8 mouse cellular contexts compared by ENCODE assay signal in genomic region chr3:115714049-115714435, GRCm38 (mm10). TPM values are rescaled to one million over a fixed set of nuclear protein-coding genes. Genes with fewer than 3 reads are reported as not detected.
DNase-seq lines count a peak whose midpoint lies in the region; ATAC-seq lines count a peak whose summit lies in the region.

No protein-coding gene starts in this region.

- 9% methylated on average over 5 of the region's 5 CpGs for whole genome bisulfite sequencing in kidney, embryonic 15.5 days
- WGBS in liver, embryonic 11.5 days, result 6% methylated on average over 5 of the region's 5 CpGs
- 9% methylated on average over 5 of the region's 5 CpGs for WGBS in stomach, embryonic 14.5 days

- DNase-seq in kidney, postnatal 4 days, result no peak
- peak; percentile 60 for DNase-seq in NIH3T3 (ENCODE audit: low read depth)
- DNase-seq in heart, adult 8-10 months (ENCODE audit: low spot score), result peak; percentile 35
- DNase-seq in liver, embryonic 11.5 days (ENCODE audit: low spot score), result peak; percentile 50
- no peak for DNase-seq in layer of hippocampus, adult 9-11 months
- DNase-seq in left cerebral cortex, postnatal 4 days, result no peak

- no peak for ATAC-seq in kidney, embryonic 15.5 days (replicated peaks; ENCODE audit: low FRiP score)
- no peak for ATAC-seq in liver, embryonic 11.5 days (replicated peaks; ENCODE audit: low FRiP score)
- no peak for ATAC-seq in stomach, embryonic 14.5 days (ENCODE audit: insufficient number of reproducible peaks, insufficient read depth, low FRiP score, low read depth)

- peak overlapping the region; percentile 58 for H3K4me3 ChIP-seq in kidney, embryonic 15.5 days (replicated peaks)
- peak overlapping the region; percentile 60 for H3K4me3 ChIP-seq in liver, embryonic 11.5 days (ENCODE audit: low read depth, low read length)
- peak overlapping the region; percentile 58 for H3K4me3 ChIP-seq in stomach, embryonic 14.5 days (ENCODE audit: low read depth, low read length)

- peak overlapping the region; percentile 59; the same call in 1 of the 2 replicates for H3K9ac ChIP-seq in kidney, embryonic 15.5 days
- H3K9ac ChIP-seq in liver, embryonic 11.5 days (ENCODE audit: low read depth, low read length), result peak overlapping the region; percentile 7; the same call in 1 of the 2 replicates
- H3K9ac ChIP-seq in stomach, embryonic 14.5 days (replicated peaks; ENCODE audit: low read depth, low read length), result peak overlapping the region; percentile 47; the same call in 1 of the 2 replicates

- no peaks in the 10 kb centered on the region for H3K36me3 ChIP-seq in kidney, embryonic 15.5 days
- peaks cover 4% of the 10 kb centered on the region; the same call in 1 of the 2 replicates for H3K36me3 ChIP-seq in liver, embryonic 11.5 days (ENCODE audit: control insufficient read depth, insufficient read depth, low read length)
- no peaks in the 10 kb centered on the region for H3K36me3 ChIP-seq in stomach, embryonic 14.5 days (ENCODE audit: control insufficient read depth, insufficient read depth, low read length)

- H3K4me2 ChIP-seq in kidney, embryonic 15.5 days, result peak overlapping the region; percentile 72
- peak overlapping the region; percentile 92 for H3K4me2 ChIP-seq in liver, embryonic 11.5 days
- peak overlapping the region; percentile 81 for H3K4me2 ChIP-seq in stomach, embryonic 14.5 days (replicated peaks; ENCODE audit: low read depth, low read length)

- intact Hi-C loops in left cerebral cortex, postnatal 4 days (cut with DNase I), result loop anchor here (10.0 kb wide), 1 partner anchor 221 kb away; no protein-coding TSS in a partner anchor

- peak overlapping the region; percentile 73; the same call in 1 of the 2 replicates for H3K27ac ChIP-seq in kidney, embryonic 15.5 days
- H3K27ac ChIP-seq in liver, embryonic 11.5 days (ENCODE audit: low read depth, low read length), result 0 out of 2 replicates have a peak overlapping the region, but pooled peaks have one; percentile 9
- peak overlapping the region; percentile 30; the same call in 1 of the 2 replicates for H3K27ac ChIP-seq in stomach, embryonic 14.5 days (ENCODE audit: low read length)

- 0 out of 2 replicates have a peak, but pooled peaks cover 2% of the 10 kb centered on the region for H3K27me3 ChIP-seq in kidney, embryonic 15.5 days
- no peaks in the 10 kb centered on the region for H3K27me3 ChIP-seq in liver, embryonic 11.5 days (replicated peaks; ENCODE audit: control insufficient read depth, insufficient read depth, low read length)
- H3K27me3 ChIP-seq in stomach, embryonic 14.5 days (ENCODE audit: control insufficient read depth, insufficient read depth, low read length), result no peaks in the 10 kb centered on the region

- H3K9me3 ChIP-seq in kidney, embryonic 15.5 days (replicated peaks), result no peaks in the 10 kb centered on the region
- H3K9me3 ChIP-seq in liver, embryonic 11.5 days (ENCODE audit: control insufficient read depth, low read length), result no peaks in the 10 kb centered on the region
- H3K9me3 ChIP-seq in stomach, embryonic 14.5 days (ENCODE audit: control insufficient read depth, low read depth, low read length), result no peaks in the 10 kb centered on the region

- H3K4me1 ChIP-seq in kidney, embryonic 15.5 days, result peaks cover 11% of the 10 kb centered on the region
- H3K4me1 ChIP-seq in liver, embryonic 11.5 days (replicated peaks; ENCODE audit: control insufficient read depth, insufficient read depth, low read length), result peaks cover 21% of the 10 kb centered on the region
- H3K4me1 ChIP-seq in stomach, embryonic 14.5 days (ENCODE audit: control insufficient read depth, insufficient read depth, low read length), result 0 out of 2 replicates have a peak, but pooled peaks cover 3% of the 10 kb centered on the region

RNA-seq across cellular contexts. Expression of gene S1pr1, which starts 0.8 kb away (rescaled TPM):
- polyA plus RNA-seq in kidney, embryonic 15.5 days (2015; fragmentation: Nextera tagmentation; extraction: Ambion mirVana), result 18.4 and 21.1 TPM in 2 replicates
- 10 to 100 TPM; 31.9 to 48.9 (median 41.9) TPM for total RNA-seq in heart, adult 8-10 months (2022)
- 17.8 and 18.7 TPM in 2 replicates for polyA plus RNA-seq in liver, embryonic 11.5 days (2014; fragmentation: Nextera tagmentation; extraction: Ambion mirVana)
- 17.6 and 18.3 TPM in 2 replicates for polyA plus RNA-seq in stomach, embryonic 14.5 days (2014; fragmentation: Nextera tagmentation; extraction: Ambion mirVana)
- total RNA-seq in left cerebral cortex, postnatal 4 days (2021), result 10 to 100 TPM; 27.0 to 27.5 TPM

Comparison
In these comparisons a context has a peak if more than half of its experiments do, and no peak if none do; other contexts are left out.
1. H3K27ac ChIP-seq: peak in every context shown above with its lines; median percentile 73 in kidney, embryonic 15.5 days; 30 in stomach, embryonic 14.5 days; 9 in liver, embryonic 11.5 days.
2. H3K9ac ChIP-seq: peak in every context shown above with its lines; median percentile 59 in kidney, embryonic 15.5 days; 47 in stomach, embryonic 14.5 days; 7 in liver, embryonic 11.5 days.
3. DNase-seq: peak in NIH3T3 (single experiment), heart, adult 8-10 months (single experiment) and liver, embryonic 11.5 days (single experiment); none in kidney, postnatal 4 days (0 of 2), layer of hippocampus, adult 9-11 months (single experiment) and left cerebral cortex, postnatal 4 days (single experiment).
4. Peak in every context shown above with its lines, with median percentiles within 50 percentile points of each other: H3K4me2 ChIP-seq and H3K4me3 ChIP-seq.